Comparison of ENCODE assay signal across 9 mouse cellular contexts in the genomic region with DNA sequence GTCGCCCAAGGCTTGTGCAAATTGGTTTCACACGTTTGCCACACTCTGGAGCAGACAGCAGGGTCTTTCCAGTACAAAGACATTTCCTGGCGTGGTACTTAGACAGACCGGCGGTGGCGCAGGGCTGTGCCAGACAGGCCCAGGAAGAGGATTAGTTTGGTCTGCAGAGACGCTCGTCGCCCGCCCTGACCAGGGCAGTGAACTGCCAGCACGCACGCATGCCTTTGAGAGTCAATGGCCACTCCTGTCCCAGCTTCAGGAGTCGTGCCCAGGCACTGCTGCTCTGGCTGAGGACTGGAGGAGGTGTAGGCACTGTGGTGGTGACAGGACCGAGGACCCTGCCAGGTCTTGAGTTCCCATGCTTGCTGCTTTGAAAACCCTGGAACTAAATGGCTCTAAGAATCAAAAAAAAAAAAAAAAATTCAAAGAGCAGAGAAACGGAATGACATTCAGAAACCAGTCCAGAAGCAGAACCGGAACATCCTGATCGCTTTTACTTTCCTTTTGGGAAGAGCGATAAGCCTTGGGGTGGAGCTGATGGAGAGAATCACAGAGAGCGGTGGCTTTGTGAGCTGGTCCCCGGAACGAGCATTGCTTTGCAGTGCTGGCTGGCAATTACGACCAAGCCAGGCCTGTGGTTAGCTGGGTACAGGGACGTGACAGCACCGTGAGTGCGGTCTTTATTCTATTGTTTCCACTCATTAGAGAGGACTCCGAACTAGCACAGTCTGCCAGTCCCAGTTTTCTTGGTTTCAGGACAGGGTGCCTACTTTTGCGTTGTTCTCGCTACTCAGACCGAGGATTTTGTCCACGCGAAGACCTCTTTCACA. TPM values are rescaled to one million over a fixed set of nuclear protein-coding genes. Genes with fewer than 3 reads are reported as not detected.
DNase-seq lines count a peak whose midpoint lies in the region; ATAC-seq and TF ChIP-seq lines count a peak whose summit lies in the region.
"Had no signal": no experiment of that assay in that cellular context is flagged by ENCODE, and none has a peak within 500 bp of the region (broad histone marks: within the 10 kb centered on the region; RNA-seq: fewer than 3 reads in every experiment).

No protein-coding gene starts in this region.

- peak overlapping the region; percentile 22 for H3K4me3 ChIP-seq in hindbrain, postnatal 0 days (ENCODE audit: low read length)
- peak overlapping the region; percentile 32 for H3K4me3 ChIP-seq in limb, embryonic 13.5 days
- peak overlapping the region; percentile 9; the same call in 1 of the 2 replicates for H3K4me3 ChIP-seq in midbrain, embryonic 11.5 days (ENCODE audit: low read depth, low read length)

- WGBS in hindbrain, postnatal 0 days: 36% methylated on average over 31 of the region's 31 CpGs
- 26% methylated on average over 31 of the region's 31 CpGs for WGBS in limb, embryonic 13.5 days
- 29% methylated on average over 31 of the region's 31 CpGs for WGBS in midbrain, embryonic 11.5 days

- H3K27me3 ChIP-seq in hindbrain, postnatal 0 days (ENCODE audit: insufficient read depth, low read length): no peaks in the 10 kb centered on the region
- H3K27me3 ChIP-seq in limb, embryonic 13.5 days: 0 out of 2 replicates have a peak, but pooled peaks cover 5% of the 10 kb centered on the region
- no peaks in the 10 kb centered on the region for H3K27me3 ChIP-seq in midbrain, embryonic 11.5 days (ENCODE audit: control insufficient read depth, insufficient read depth, low read length)
- H3K27me3 ChIP-seq in splenic B cell, adult 2 months (ENCODE audit: control insufficient read depth, insufficient read depth, low read length, poor library complexity, severe bottlenecking): no peaks in the 10 kb centered on the region

- DNase-seq in layer of hippocampus, adult 11-12 months (ENCODE audit: low spot score): peak; percentile 40
- no peak for DNase-seq in layer of hippocampus, adult 9-10 months (ENCODE audit: low spot score)
- peak; percentile 31 for DNase-seq in gastrocnemius, postnatal 25 days
- peak; percentile 70 for DNase-seq in hindbrain, postnatal 0 days (ENCODE audit: low spot score)
- peak; percentile 92 for DNase-seq in midbrain, embryonic 11.5 days (ENCODE audit: low spot score, missing footprints)
- DNase-seq in splenic B cell, adult 2 months (ENCODE audit: low read depth, low spot score): peak; percentile 32

- TF ChIP-seq CTCF in hindbrain, postnatal 0 days (IDR thresholded peaks at IDR 0.05; ENCODE audit: low read depth): peak; percentile 42

- no peak overlapping the region for H3K27ac ChIP-seq in hindbrain, postnatal 0 days
- H3K27ac ChIP-seq in limb, embryonic 13.5 days: no peak overlapping the region
- no peak overlapping the region for H3K27ac ChIP-seq in midbrain, embryonic 11.5 days (ENCODE audit: low read depth, low read length)

- ATAC-seq in common myeloid progenitor, adult 5-6 weeks (replicated peaks; ENCODE audit: low read depth, poor library complexity, severe bottlenecking): peak; percentile 95
- peak; percentile 92 for ATAC-seq in hindbrain, postnatal 0 days
- peak; percentile 61; the same call in 1 of the 2 replicates for ATAC-seq in limb, embryonic 13.5 days (ENCODE audit: low FRiP score, low read depth)
- ATAC-seq in midbrain, embryonic 11.5 days (ENCODE audit: low FRiP score): peak; percentile 88

- no peaks in the 10 kb centered on the region for H3K36me3 ChIP-seq in hindbrain, postnatal 0 days (ENCODE audit: insufficient read depth, low read length)
- no peaks in the 10 kb centered on the region for H3K36me3 ChIP-seq in limb, embryonic 13.5 days
- no peaks in the 10 kb centered on the region for H3K36me3 ChIP-seq in midbrain, embryonic 11.5 days (ENCODE audit: control insufficient read depth, insufficient read depth, low read length)
- H3K36me3 ChIP-seq in splenic B cell, adult 2 months (ENCODE audit: control insufficient read depth, insufficient read depth, low read length, poor library complexity, severe bottlenecking): no peaks in the 10 kb centered on the region
- H3K36me3 ChIP-seq: G1E had no signal

- H3K4me1 ChIP-seq in hindbrain, postnatal 0 days (ENCODE audit: insufficient read depth, low read length): no peaks in the 10 kb centered on the region
- H3K4me1 ChIP-seq in limb, embryonic 13.5 days: no peaks in the 10 kb centered on the region
- no peaks in the 10 kb centered on the region for H3K4me1 ChIP-seq in midbrain, embryonic 11.5 days (ENCODE audit: control insufficient read depth, insufficient read depth, low read length)

- 0 out of 2 replicates have a peak overlapping the region, but pooled peaks have one; percentile 9 for H3K9ac ChIP-seq in hindbrain, postnatal 0 days (replicated peaks; ENCODE audit: low read length)
- H3K9ac ChIP-seq in limb, embryonic 13.5 days: peak overlapping the region; percentile 45
- peak overlapping the region; percentile 1 for H3K9ac ChIP-seq in midbrain, embryonic 11.5 days (ENCODE audit: low read length)

- peak overlapping the region; percentile 56 for H3K4me2 ChIP-seq in hindbrain, postnatal 0 days (ENCODE audit: low read depth, low read length)
- peak overlapping the region; percentile 64 for H3K4me2 ChIP-seq in limb, embryonic 13.5 days (replicated peaks)
- H3K4me2 ChIP-seq in midbrain, embryonic 11.5 days: peak overlapping the region; percentile 43

- no peaks in the 10 kb centered on the region for H3K9me3 ChIP-seq in hindbrain, postnatal 0 days (ENCODE audit: low read length)
- H3K9me3 ChIP-seq in limb, embryonic 13.5 days: no peaks in the 10 kb centered on the region
- H3K9me3 ChIP-seq in midbrain, embryonic 11.5 days (ENCODE audit: control insufficient read depth, low read length): no peaks in the 10 kb centered on the region
- H3K9me3 ChIP-seq: G1E had no signal

RNA-seq across cellular contexts. Expression of gene Apln, which starts 19.7 kb away (rescaled TPM):
- total RNA-seq in common myeloid progenitor, adult 5-6 weeks (2017): 0.32 and 0.78 TPM in 2 replicates
- total RNA-seq in gastrocnemius, postnatal 25 days (2021): 1 to 10 TPM; 2.6 to 4.5 TPM
- 8.9 and 11.1 TPM in 2 replicates for total RNA-seq in hindbrain, postnatal 0 days (2014; rRNA removed)
- 1.7 TPM in 2 replicates for polyA plus RNA-seq in hindbrain, postnatal 0 days (2015; fragmentation: Nextera tagmentation; extraction: Ambion mirVana)
- polyA plus RNA-seq in limb, embryonic 13.5 days (2015; fragmentation: Nextera tagmentation; extraction: Ambion mirVana): 8.9 and 9.3 TPM in 2 replicates
- 2.7 and 2.9 TPM in 2 replicates for polyA plus RNA-seq in midbrain, embryonic 11.5 days (2014; fragmentation: Nextera tagmentation; extraction: Ambion mirVana)

RNA-seq across cellular contexts. Expression of gene Xpnpep2, which starts 54.1 kb away (rescaled TPM):
- total RNA-seq in common myeloid progenitor, adult 5-6 weeks (2017): not detected in 2 replicates
- total RNA-seq in gastrocnemius, postnatal 25 days (2021): 1 to 10 TPM in 1 of 2 experiments, under 1 TPM in 1; 0.41 to 1.0 TPM
- total RNA-seq in hindbrain, postnatal 0 days (2014; rRNA removed): 6.8 TPM in 1 of 2 replicates, not detected in the other
- 0.51 and 1.0 TPM in 2 replicates for polyA plus RNA-seq in hindbrain, postnatal 0 days (2015; fragmentation: Nextera tagmentation; extraction: Ambion mirVana)
- polyA plus RNA-seq in limb, embryonic 13.5 days (2015; fragmentation: Nextera tagmentation; extraction: Ambion mirVana): 3.6 and 4.3 TPM in 2 replicates
- polyA plus RNA-seq in midbrain, embryonic 11.5 days (2014; fragmentation: Nextera tagmentation; extraction: Ambion mirVana): 2.2 and 2.9 TPM in 2 replicates
